8 mouse cellular contexts compared by ENCODE assay signal in the genomic region with DNA sequence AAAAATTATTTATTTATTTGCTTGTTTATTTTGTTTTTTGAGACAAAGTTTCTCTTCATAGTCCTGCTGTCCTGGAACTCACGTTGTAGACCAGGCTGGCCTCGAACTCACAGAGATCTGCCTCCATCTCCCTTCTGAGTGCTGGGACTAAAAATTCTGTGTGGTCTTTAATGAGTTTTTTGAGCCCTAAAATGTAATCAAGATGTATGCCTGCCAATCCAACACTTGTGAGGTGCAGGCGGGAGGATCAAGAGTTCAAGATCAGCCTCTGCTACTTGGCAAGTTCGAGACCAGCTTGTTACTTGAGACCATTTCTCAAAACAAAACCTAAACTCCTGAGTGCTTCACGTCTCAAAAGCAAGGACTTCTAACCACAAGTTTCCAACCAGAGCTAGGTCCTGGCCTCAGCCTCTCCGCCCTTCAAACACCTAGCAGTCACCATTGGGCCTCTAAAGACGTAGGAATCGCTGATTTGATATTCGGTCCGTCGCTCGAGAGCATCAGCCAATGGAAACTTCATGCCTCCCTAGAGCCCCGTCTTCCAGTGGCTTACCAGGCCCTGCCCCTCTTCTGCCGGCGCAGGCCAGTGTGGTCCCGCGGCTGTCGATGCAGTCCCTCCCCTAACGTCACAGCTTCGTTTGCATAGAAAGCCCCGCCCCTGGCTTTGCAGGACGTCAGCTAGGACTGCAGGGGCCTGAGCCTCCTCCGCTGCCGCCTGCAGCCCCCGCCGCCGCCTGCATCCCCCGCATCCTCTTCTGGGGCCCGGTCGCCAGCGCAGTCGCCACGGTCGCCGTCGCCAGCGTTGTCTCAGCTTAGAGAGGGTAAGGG. TPM values are rescaled to one million over a fixed set of nuclear protein-coding genes. Genes with fewer than 3 reads are reported as not detected.
DNase-seq lines count a peak whose midpoint lies in the region; ATAC-seq and TF ChIP-seq lines count a peak whose summit lies in the region.

A gene (plus strand): TSS at position 637 of the 828 bp plus-strand sequence.

- TF ChIP-seq CTCF in E14TG2a.4 (conservative IDR thresholded peaks at IDR 0.05; ENCODE audit: low read length) = no peak
- no peak for TF ChIP-seq CTCF in liver, postnatal 0 days (IDR thresholded peaks at IDR 0.05; ENCODE audit: low read depth)

- H3K9me3 ChIP-seq in E14TG2a.4 (ENCODE audit: low read length) = no peaks in the 10 kb centered on the region
- no peaks in the 10 kb centered on the region for H3K9me3 ChIP-seq in forebrain, embryonic 13.5 days (replicated peaks)
- no peaks in the 10 kb centered on the region for H3K9me3 ChIP-seq in liver, postnatal 0 days (ENCODE audit: low read length)
- no peaks in the 10 kb centered on the region for H3K9me3 ChIP-seq in neural tube, embryonic 14.5 days (ENCODE audit: control insufficient read depth, low read length)

- no peak for TF ChIP-seq EP300 in liver, postnatal 0 days (IDR thresholded peaks at IDR 0.05; ENCODE audit: low read depth)

- intact Hi-C loops in heart, postnatal 10 days (cut with DNase I) = no loop called here

- ATAC-seq in forebrain, embryonic 13.5 days = peak; percentile 99
- ATAC-seq in liver, postnatal 0 days = peak; percentile 98
- peak; percentile 97 for ATAC-seq in neural tube, embryonic 14.5 days (ENCODE audit: low read depth)

- H3K9ac ChIP-seq in forebrain, embryonic 13.5 days = peak within 1 kb of the TSS; percentile 85
- H3K9ac ChIP-seq in liver, postnatal 0 days (replicated peaks) = peak within 1 kb of the TSS; percentile 77
- H3K9ac ChIP-seq in neural tube, embryonic 14.5 days (replicated peaks; ENCODE audit: low read depth, low read length) = peak within 1 kb of the TSS; percentile 91

- peak; percentile 96 for DNase-seq in c-Kit-positive CD71-positive TER-119-positive erythroid progenitor cells, embryonic 14.5 days (ENCODE audit: low spot score)
- peak; percentile 98 for DNase-seq in heart, postnatal 10 days
- DNase-seq in large intestine, adult 2 months (ENCODE audit: low read depth, low spot score) = peak; percentile 97
- peak; percentile 95 for DNase-seq in liver, postnatal 0 days
- peak; percentile 94 for DNase-seq in testis, postnatal 10 days (ENCODE audit: low spot score)

- H3K27ac ChIP-seq in forebrain, embryonic 13.5 days = peak within 1 kb of the TSS; percentile 83
- peak within 1 kb of the TSS; percentile 84 for H3K27ac ChIP-seq in liver, postnatal 0 days (ENCODE audit: low read depth)
- peak within 1 kb of the TSS; percentile 95 for H3K27ac ChIP-seq in neural tube, embryonic 14.5 days (ENCODE audit: low read depth, low read length)

- peaks cover 62% of the 10 kb centered on the region for H3K4me1 ChIP-seq in E14TG2a.4 (replicated peaks; ENCODE audit: low read depth, low read length)
- H3K4me1 ChIP-seq in forebrain, embryonic 13.5 days = peaks cover 40% of the 10 kb centered on the region
- peaks cover 29% of the 10 kb centered on the region for H3K4me1 ChIP-seq in liver, postnatal 0 days (ENCODE audit: insufficient read depth)
- H3K4me1 ChIP-seq in neural tube, embryonic 14.5 days (ENCODE audit: control insufficient read depth, insufficient read depth, low read length) = peaks cover 10% of the 10 kb centered on the region; the same call in 1 of the 2 replicates

- WGBS in forebrain, embryonic 13.5 days = 8% methylated on average over 37 of the region's 37 CpGs
- 8% methylated on average over 37 of the region's 37 CpGs for WGBS in large intestine, adult 2 months
- WGBS in liver, postnatal 0 days (ENCODE audit: insufficient replicate concordance) = 6% methylated on average over 37 of the region's 37 CpGs
- 8% methylated on average over 37 of the region's 37 CpGs for WGBS in neural tube, embryonic 14.5 days

- H3K36me3 ChIP-seq in E14TG2a.4 (ENCODE audit: insufficient read depth, low read length) = peaks cover 32% of the 10 kb centered on the region
- peaks cover 22% of the 10 kb centered on the region for H3K36me3 ChIP-seq in forebrain, embryonic 13.5 days (ENCODE audit: poor library complexity, severe bottlenecking)
- H3K36me3 ChIP-seq in liver, postnatal 0 days (replicated peaks; ENCODE audit: insufficient read depth, low read length) = peaks cover 11% of the 10 kb centered on the region
- H3K36me3 ChIP-seq in neural tube, embryonic 14.5 days (ENCODE audit: control insufficient read depth, insufficient read depth, low read length) = peaks cover 19% of the 10 kb centered on the region; the same call in 1 of the 2 replicates

- peak within 1 kb of the TSS; percentile 93 for H3K4me2 ChIP-seq in forebrain, embryonic 13.5 days
- peak within 1 kb of the TSS; percentile 94 for H3K4me2 ChIP-seq in liver, postnatal 0 days (ENCODE audit: low read depth, low read length)
- H3K4me2 ChIP-seq in neural tube, embryonic 14.5 days (ENCODE audit: low read depth, low read length) = peak within 1 kb of the TSS; percentile 91

- peak within 1 kb of the TSS; percentile 86 for H3K4me3 ChIP-seq in E14TG2a.4 (replicated peaks; ENCODE audit: low read length)
- peak within 1 kb of the TSS; percentile 73 for H3K4me3 ChIP-seq in forebrain, embryonic 13.5 days
- peak within 1 kb of the TSS; percentile 73 for H3K4me3 ChIP-seq in liver, postnatal 0 days (ENCODE audit: low read depth, low read length)
- H3K4me3 ChIP-seq in neural tube, embryonic 14.5 days (ENCODE audit: low read depth, low read length) = peak within 1 kb of the TSS; percentile 72

- H3K27me3 ChIP-seq in E14TG2a.4 (ENCODE audit: insufficient read depth, low read length) = peaks cover 14% of the 10 kb centered on the region
- H3K27me3 ChIP-seq in forebrain, embryonic 13.5 days = no peaks in the 10 kb centered on the region
- 0 out of 2 replicates have a peak, but pooled peaks cover under 1% of the 10 kb centered on the region for H3K27me3 ChIP-seq in liver, postnatal 0 days (ENCODE audit: insufficient read depth, low read length)
- no peaks in the 10 kb centered on the region; the same call in 1 of the 2 replicates for H3K27me3 ChIP-seq in neural tube, embryonic 14.5 days (ENCODE audit: control insufficient read depth, insufficient read depth, low read length)

RNA-seq across cellular contexts. Expression of the gene that starts here (rescaled TPM):
- polyA plus RNA-seq in forebrain, embryonic 13.5 days (2015; fragmentation: Nextera tagmentation; extraction: Ambion mirVana) = 180 and 188 TPM in 2 replicates
- total RNA-seq in heart, postnatal 10 days (2021) = 10 to 100 TPM; 37.3 to 38.9 TPM
- polyA plus RNA-seq in large intestine, adult 2 months (2012; rRNA removed) = 21.5 and 24.6 TPM in 2 replicates
- polyA plus RNA-seq in liver, postnatal 0 days (2015; fragmentation: Nextera tagmentation; extraction: Ambion mirVana) = 3.2 and 3.3 TPM in 2 replicates
- polyA plus RNA-seq in neural tube, embryonic 14.5 days (2014; fragmentation: Nextera tagmentation; extraction: Ambion mirVana) = 570 and 690 TPM in 2 replicates

Comparison
In these comparisons a context has a peak if more than half of its experiments do, and no peak if none do; other contexts are left out.
1. Peak in every context shown above with its lines: DNase-seq, ATAC-seq, H3K4me3 ChIP-seq and H3K27ac ChIP-seq.